Mouse (Mus musculus): ENCODE results near the gene Lin54.
A peak's percentile ranks its signal among the peaks of the same experiment; 100 is the strongest.

DNA sequence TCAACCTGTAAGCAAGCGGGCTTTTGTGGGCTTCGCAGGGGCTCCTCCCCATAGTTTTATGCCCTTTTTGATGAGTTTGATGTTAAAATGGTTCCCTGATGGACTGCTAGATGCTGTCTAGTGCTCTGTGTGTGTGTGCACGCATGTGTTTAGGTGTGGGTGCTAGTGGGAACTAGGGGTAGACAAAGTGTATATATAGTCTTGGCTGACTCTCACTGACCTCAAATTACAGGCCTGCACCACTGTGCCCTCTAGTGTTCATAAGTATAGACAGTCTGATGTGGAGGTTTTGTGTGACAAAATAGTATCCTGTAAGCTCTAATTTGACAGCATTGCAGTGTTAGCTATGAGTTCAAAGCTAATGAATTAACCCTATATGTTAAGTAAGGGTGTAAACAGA, 36.2 kb upstream of the Lin54 start:
- peak; percentile 88 for TF ChIP-seq CTCF (IDR thresholded peaks at IDR 0.05; ENCODE audit: low read depth)
- TF ChIP-seq EP300 (optimal IDR thresholded peaks at IDR 0.05): no peak
